Mouse (Mus musculus) spleen, adult 2 months (tissue): ENCODE results near the gene Fcgr2b.

ENCODE experiments used
- CTCF ChIP-seq: fragments of 200-500 bp; IDR thresholded peaks from 2 replicates; pipeline ENCODE4 v1.5.1; 2011; ENCODE audit warnings: mild to moderate bottlenecking, inconsistent platforms; ENCODE audit not compliant: insufficient read depth, insufficient read length, insufficient replicate concordance; ENCODE audit errors: extremely low read depth
- POLR2A ChIP-seq: fragments of 200-500 bp; IDR thresholded peaks from 2 replicates; pipeline ENCODE4 v1.6.1; 2011; ENCODE audit warnings: low read depth, low read length, inconsistent platforms

DNA sequence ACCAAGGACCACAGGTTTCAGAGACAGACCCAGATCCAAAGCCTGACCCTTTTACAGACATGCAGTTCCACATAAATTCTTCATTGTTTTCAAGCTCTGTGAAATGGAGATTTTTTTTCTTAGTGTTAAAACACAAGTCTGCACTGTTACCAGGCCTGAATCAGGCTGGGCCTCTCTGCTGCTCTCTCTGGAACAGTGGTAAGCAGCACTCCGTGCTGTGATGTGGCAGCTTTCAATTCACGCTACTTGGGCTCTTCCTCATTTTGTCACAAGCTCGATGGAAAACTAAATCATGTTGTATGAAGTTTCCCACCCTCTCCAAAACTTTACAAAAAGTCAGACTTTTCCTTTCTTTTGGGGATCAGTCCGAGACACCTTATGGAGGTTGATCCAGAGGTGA is 6.7 kb upstream of the Fcgr2b start:
- TF ChIP-seq POLR2A (no peak), CTCF (no peak)
